Mouse (Mus musculus) lung, postnatal 0 days (tissue): ENCODE measurements at regions not wholly inside any gene's neighbourhood (a gene's known extent, or its start where the extent isn't known, plus 50 kb on each side); places are given as distances from the start of the nearest gene placed in this dataset.

ENCODE experiments used
- ATAC-seq: fragments of 200-750 bp; cut with Nextera tagmentation; 2 replicates; pipeline ENCODE4 v1.8.0; 2017; ENCODE audit warnings: moderate library complexity
- DNase-seq: peaks from one replicate; pipeline ENCODE4 v3.0.0-alpha.2; 2016; ENCODE audit warnings: low spot score
- H3K27ac ChIP-seq: fragments of 300-500 bp; sonication (generic); 2 replicates; pipeline ENCODE4 v1.5.1; 2014; ENCODE audit warnings: antibody characterized with exemption, mild to moderate bottlenecking, low read length, mixed read lengths
- H3K27me3 ChIP-seq: fragments of 300-500 bp; sonication (generic); replicated peaks from 2 replicates; pipeline ENCODE4 v1.6.1; 2014; ENCODE audit warnings: low read length, mixed read lengths; ENCODE audit not compliant: insufficient read depth
- H3K36me3 ChIP-seq: fragments of 300-500 bp; sonication (generic); 2 replicates; pipeline ENCODE4 v1.6.1; 2014; ENCODE audit warnings: low read length, mixed read lengths; ENCODE audit not compliant: insufficient read depth
- H3K4me1 ChIP-seq: fragments of 300-500 bp; sonication (generic); 2 replicates; pipeline ENCODE4 v1.6.1; 2014; ENCODE audit warnings: antibody characterized with exemption, low read depth, low read length, mixed read lengths; ENCODE audit not compliant: insufficient read depth
- H3K4me2 ChIP-seq: fragments of 300-500 bp; sonication (generic); replicated peaks from 2 replicates; pipeline ENCODE4 v1.6.1; 2014; ENCODE audit warnings: low read depth, mild to moderate bottlenecking, low read length, moderate library complexity, mixed read lengths
- H3K4me3 ChIP-seq: fragments of 300-500 bp; sonication (generic); 2 replicates; pipeline ENCODE4 v1.5.1; 2014; ENCODE audit warnings: low read depth, low read length
- H3K9ac ChIP-seq: fragments of 300-500 bp; sonication (generic); replicated peaks from 2 replicates; pipeline ENCODE4 v1.6.1; 2014; ENCODE audit warnings: low read depth, mild to moderate bottlenecking
- H3K9me3 ChIP-seq: fragments of 300-500 bp; sonication (generic); 2 replicates; pipeline ENCODE4 v1.6.1; 2016; ENCODE audit warnings: low read length, mixed read lengths
- CTCF ChIP-seq: IDR thresholded peaks from 2 replicates; pipeline ENCODE4 v1.5.1; 2016; ENCODE audit warnings: antibody characterized with exemption, mild to moderate bottlenecking
- EP300 ChIP-seq: IDR thresholded peaks from 2 replicates; pipeline ENCODE4 v1.6.1; 2016; ENCODE audit warnings: antibody characterized with exemption, mild to moderate bottlenecking, control low read depth
- WGBS: fragments of 180-500 bp; shearing (Covaris S2); extraction: QIAGEN DNeasy Blood & Tissue Kit; methylation state at CpG from one replicate; pipeline ENCODE4 v1.1.7; 2014; 5-methylcytosine and 5-hydroxymethylcytosine counted together

DNA sequence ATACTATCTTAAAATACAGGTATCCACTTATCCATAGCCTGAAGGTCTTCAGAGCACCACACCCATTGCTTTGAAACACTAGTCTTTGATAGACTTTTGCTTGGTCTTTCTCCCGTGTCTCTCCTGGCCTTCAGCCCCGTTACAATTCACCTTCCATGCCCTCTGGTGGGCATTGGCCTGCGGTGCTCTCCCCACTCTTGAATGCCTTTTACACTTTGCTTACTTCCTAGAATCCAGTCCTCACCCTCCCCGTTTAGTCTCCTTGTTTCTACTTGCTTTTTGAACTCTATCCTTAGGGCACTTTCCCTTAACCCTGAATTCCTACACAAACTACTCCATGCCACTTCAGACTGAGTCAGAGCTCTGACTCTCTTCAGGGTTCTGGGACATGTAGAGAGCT is 156.6 kb downstream of the Barhl2 start:
- TF ChIP-seq EP300 (no peak), CTCF (peak; percentile 53)

DNA sequence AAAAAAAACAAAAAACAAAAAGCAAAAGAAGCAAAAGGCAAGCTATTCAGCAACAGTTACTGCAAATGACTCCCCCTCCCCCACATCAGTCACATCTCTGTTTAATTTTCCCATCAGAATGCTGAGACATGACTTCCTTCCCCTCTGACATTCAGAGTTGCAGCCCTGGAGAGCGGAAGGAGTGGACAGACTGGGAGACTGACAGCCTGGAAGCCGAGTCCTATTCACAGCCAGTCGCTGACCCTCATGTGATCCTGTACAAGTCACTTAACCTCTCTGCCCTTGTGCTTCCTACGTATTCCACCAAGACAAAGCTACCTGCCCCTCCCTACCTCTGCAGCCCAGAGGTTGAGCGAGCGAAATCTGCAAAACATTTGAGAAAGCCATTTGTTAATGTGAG is 161.2 kb downstream of the Barhl2 start:
- no peak overlapping the region for H3K27ac ChIP-seq
- H3K4me2 ChIP-seq: no peak overlapping the region
- TF ChIP-seq EP300: peak; percentile 18; the same call in 1 of the 2 replicates
- no peak for TF ChIP-seq CTCF
- H3K4me3 ChIP-seq: no peak overlapping the region
- no peaks in the 10 kb centered on the region for H3K9me3 ChIP-seq
- peak; percentile 36 for DNase-seq
- ATAC-seq: peak; percentile 41
- no peak overlapping the region for H3K9ac ChIP-seq
- no peaks in the 10 kb centered on the region for H3K27me3 ChIP-seq
- no peaks in the 10 kb centered on the region; the same call in 1 of the 2 replicates for H3K4me1 ChIP-seq
- H3K36me3 ChIP-seq: no peaks in the 10 kb centered on the region
- 25% methylated on average over 6 of the region's 6 CpGs for WGBS

More for the DNA sequence above, 156.6 kb downstream of the Barhl2 start:
- Histone ChIP-seq H3K27me3 (no peaks in the 10 kb centered on the region), H3K9me3 (no peaks in the 10 kb centered on the region), H3K4me2 (no peak overlapping the region), H3K27ac (no peak overlapping the region), H3K4me3 (no peak overlapping the region), H3K9ac (no peak overlapping the region), H3K4me1 (no peaks in the 10 kb centered on the region), H3K36me3 (no peaks in the 10 kb centered on the region)
- DNase-seq (peak; percentile 5), ATAC-seq (no peak)
- WGBS: 34% methylated on average over 4 of the region's 4 CpGs

DNA sequence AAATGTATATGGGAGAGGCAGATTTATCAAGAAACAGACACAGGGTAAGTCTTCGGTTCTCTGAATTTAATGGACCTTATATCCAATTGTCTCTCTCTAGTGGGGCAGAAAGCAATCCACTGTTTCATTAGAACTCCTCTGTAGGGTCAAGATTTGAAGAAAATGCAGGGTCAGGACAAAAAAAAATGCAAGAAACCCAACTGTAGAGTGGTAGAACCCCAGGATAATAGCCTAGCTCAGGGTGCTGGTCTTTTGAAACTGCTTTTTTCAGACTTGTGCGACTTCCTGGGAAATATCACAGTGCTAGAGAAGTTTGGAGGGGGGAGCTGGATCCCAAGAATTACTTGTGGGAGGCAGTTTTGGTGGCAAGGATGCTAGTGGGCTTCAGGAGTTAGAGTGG is 162.0 kb downstream of the Barhl2 start:
- Histone ChIP-seq H3K4me3 (no peak overlapping the region), H3K4me1 (no peaks in the 10 kb centered on the region; the same call in 1 of the 2 replicates), H3K9ac (no peak overlapping the region), H3K36me3 (no peaks in the 10 kb centered on the region), H3K27me3 (no peaks in the 10 kb centered on the region), H3K9me3 (no peaks in the 10 kb centered on the region), H3K4me2 (no peak overlapping the region), H3K27ac (no peak overlapping the region)
- no peak for TF ChIP-seq EP300
- WGBS: 71% methylated on average over 2 of the region's 2 CpGs
- no peak for ATAC-seq
- no peak for DNase-seq

DNA sequence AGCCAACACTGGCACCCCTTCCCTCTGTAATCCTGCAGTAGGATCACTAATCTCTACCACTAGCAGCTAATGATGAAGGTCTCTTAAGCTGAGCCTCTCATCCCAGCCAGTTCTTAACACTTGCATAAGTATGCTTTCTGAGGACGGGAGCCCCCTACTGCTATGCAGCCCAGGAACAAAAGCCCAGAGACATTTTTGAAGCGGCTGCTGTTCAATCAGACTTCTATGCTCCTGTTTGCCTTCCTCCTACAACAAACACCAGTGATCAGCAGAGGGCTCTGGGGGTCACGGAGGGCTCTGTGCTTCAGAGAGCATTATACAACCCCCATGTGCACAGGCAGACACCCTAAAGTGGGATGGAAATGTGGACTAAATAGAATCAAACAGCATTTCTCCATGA is 162.4 kb downstream of the Barhl2 start:
- 36% methylated on average over 3 of the region's 3 CpGs for WGBS
- Histone ChIP-seq H3K27me3 (no peaks in the 10 kb centered on the region), H3K4me2 (no peak overlapping the region), H3K9ac (no peak overlapping the region), H3K27ac (no peak overlapping the region), H3K36me3 (no peaks in the 10 kb centered on the region), H3K9me3 (no peaks in the 10 kb centered on the region), H3K4me1 (no peaks in the 10 kb centered on the region; the same call in 1 of the 2 replicates), H3K4me3 (no peak overlapping the region)
- DNase-seq: no peak
- ATAC-seq: no peak
- TF ChIP-seq EP300 (no peak), CTCF (no peak)

DNA sequence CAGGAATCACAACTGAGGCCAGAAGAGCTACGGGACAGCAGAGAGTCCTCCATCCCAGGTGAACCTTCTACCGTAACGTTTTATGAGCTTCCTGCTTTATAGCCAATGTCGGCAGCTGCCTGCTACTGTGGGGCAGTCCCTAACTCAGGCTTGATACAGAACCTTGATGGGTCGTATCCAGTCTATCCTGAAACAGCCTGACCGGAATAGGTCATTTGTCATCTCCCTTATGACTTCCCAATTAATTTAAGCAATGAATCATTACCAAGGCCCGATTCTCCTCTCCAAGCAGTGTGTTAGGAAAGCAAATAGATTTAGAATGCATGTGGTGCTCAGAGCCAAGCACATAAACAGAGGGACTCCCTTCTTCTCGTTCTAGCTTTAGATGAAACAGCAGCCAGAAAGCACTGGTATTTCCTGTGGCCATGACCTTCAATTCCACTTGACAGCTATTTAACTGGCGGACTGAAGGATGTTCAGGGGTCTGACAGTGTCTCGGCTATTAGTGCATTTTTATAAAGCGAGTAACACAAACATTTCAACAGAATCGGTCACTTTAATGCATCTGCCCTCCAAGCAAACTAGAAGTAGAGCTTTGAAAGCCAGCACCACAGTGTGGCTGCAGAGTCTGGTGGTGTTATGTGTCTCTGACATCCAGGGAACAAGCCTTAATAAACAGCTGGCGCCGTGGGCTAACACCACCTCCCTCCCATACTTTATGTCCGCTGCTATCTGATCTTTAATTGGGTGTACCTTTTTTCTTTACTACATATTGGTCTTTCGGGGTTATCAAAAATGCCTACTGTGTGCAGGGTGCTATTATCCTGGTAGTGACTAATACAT is 165.4 kb downstream of the Barhl2 start:
- H3K4me2 ChIP-seq: no peak overlapping the region

DNA sequence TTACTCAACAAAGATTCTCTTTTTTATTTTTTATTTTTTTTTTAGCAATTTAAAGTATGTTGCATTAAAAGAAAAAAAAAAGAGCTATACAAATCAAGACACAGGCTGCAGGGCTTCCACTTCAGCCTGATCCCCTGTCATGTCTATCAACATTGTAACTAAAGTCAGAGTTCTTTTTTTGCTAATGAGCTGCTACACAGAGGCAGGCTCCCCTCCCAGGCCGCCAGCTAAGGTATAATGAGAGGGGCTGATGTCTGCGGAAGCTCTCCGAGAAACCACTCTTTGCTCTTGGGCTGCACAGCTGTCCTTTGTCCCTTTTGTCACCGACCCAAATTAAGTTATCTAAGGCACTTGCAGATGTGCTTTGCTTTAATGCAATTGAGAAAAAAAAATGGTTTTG is 172.8 kb downstream of the Barhl2 start:
- TF ChIP-seq CTCF: no peak
- TF ChIP-seq EP300: no peak
- WGBS: 13% methylated on average over 4 of the region's 4 CpGs
- Histone ChIP-seq H3K9ac (no peak overlapping the region), H3K27me3 (no peaks in the 10 kb centered on the region), H3K9me3 (no peaks in the 10 kb centered on the region), H3K4me1 (peaks cover 4% of the 10 kb centered on the region; the same call in 1 of the 2 replicates), H3K4me3 (no peak overlapping the region), H3K36me3 (no peaks in the 10 kb centered on the region), H3K27ac (no peak overlapping the region), H3K4me2 (no peak overlapping the region)
- ATAC-seq (no peak), DNase-seq (no peak)

More for the DNA sequence above, 165.4 kb downstream of the Barhl2 start:
- DNase-seq (peak; percentile 28), ATAC-seq (no peak)
- Histone ChIP-seq H3K36me3 (no peaks in the 10 kb centered on the region), H3K4me1 (no peaks in the 10 kb centered on the region; the same call in 1 of the 2 replicates), H3K4me3 (no peak overlapping the region), H3K9ac (no peak overlapping the region), H3K27me3 (no peaks in the 10 kb centered on the region), H3K9me3 (no peaks in the 10 kb centered on the region), H3K27ac (no peak overlapping the region)
- 34% methylated on average over 16 of the region's 16 CpGs for WGBS
- TF ChIP-seq CTCF (no peak), EP300 (no peak)
